Mouse (Mus musculus): ENCODE data around the gene Unc5a. TPM values are rescaled to one million over a fixed set of nuclear protein-coding genes. Genes with fewer than 3 reads are reported as not detected.

Gene Unc5a
- total RNA-seq, 1 experiment: 0.31 TPM

GRCm38 (mm10) chr13:54926654-54927053 is 22.6 kb upstream of the Unc5a start:
- Histone ChIP-seq H3K9ac (ENCODE audit: insufficient read depth, low read depth, low read length, poor library complexity, severe bottlenecking) (no peak overlapping the region), H3K36me3 (ENCODE audit: control insufficient read depth, insufficient read depth, low read length, poor library complexity, severe bottlenecking) (no peaks in the 10 kb centered on the region), H3K9me3 (ENCODE audit: control insufficient read depth, insufficient read depth, low read depth, low read length) (no peaks in the 10 kb centered on the region), H3K4me3 (ENCODE audit: insufficient read depth in 1 of 2, low read depth in 1 of 2, low read length in 2 of 2, poor library complexity in 1 of 2, severe bottlenecking in 1 of 2) (no peak overlapping the region), H3K4me1 (ENCODE audit: control insufficient read depth in 2 of 2, insufficient read depth in 2 of 2, low read length in 2 of 2, poor library complexity in 1 of 2) (peaks cover 0 to 6% of the 10 kb centered on the region in 2 experiments; a peak in 1 of 4 replicates), H3K27ac (ENCODE audit: insufficient read depth, low read depth, low read length, poor library complexity, severe bottlenecking) (no peak overlapping the region)
- in situ Hi-C loops (cut with MboI; ENCODE audit: low sequenced_read_pairs in 2 of 2, unreplicated experiment in 2 of 2): no loop called here
- no peak for DNase-seq (ENCODE audit: low read depth, low spot score)
- TF ChIP-seq ZC3H11A (IDR thresholded peaks at IDR 0.05; ENCODE audit: borderline replicate concordance, low read depth, low read length) (no peak), CHD2 (IDR thresholded peaks at IDR 0.05; ENCODE audit: low read depth, low read length) (no peak), MAFK (IDR thresholded peaks at IDR 0.05; ENCODE audit: insufficient read depth, low read depth, low read length) (no peak)

GRCm38 (mm10) chr13:54930123-54930522 is 19.1 kb upstream of the Unc5a start:
- in situ Hi-C loops (cut with MboI; ENCODE audit: low sequenced_read_pairs in 2 of 2, unreplicated experiment in 2 of 2): no loop called here
- no peaks in the 10 kb centered on the region for H3K36me3 ChIP-seq (ENCODE audit: control insufficient read depth, insufficient read depth, low read length, poor library complexity, severe bottlenecking)
- no peak overlapping the region for H3K4me3 ChIP-seq (ENCODE audit: insufficient read depth in 1 of 2, low read depth in 1 of 2, low read length in 2 of 2, poor library complexity in 1 of 2, severe bottlenecking in 1 of 2)
- no peak for TF ChIP-seq ZNF384 (IDR thresholded peaks at IDR 0.05; ENCODE audit: low read depth, low read length)
- no peak for TF ChIP-seq ZC3H11A (IDR thresholded peaks at IDR 0.05; ENCODE audit: borderline replicate concordance, low read depth, low read length)
- TF ChIP-seq MAFK (IDR thresholded peaks at IDR 0.05; ENCODE audit: insufficient read depth, low read depth, low read length): no peak
- no peak for TF ChIP-seq CHD2 (IDR thresholded peaks at IDR 0.05; ENCODE audit: low read depth, low read length)
- TF ChIP-seq HCFC1 (IDR thresholded peaks at IDR 0.05; ENCODE audit: borderline replicate concordance, insufficient read depth, low read length): no peak
- H3K4me1 ChIP-seq (ENCODE audit: control insufficient read depth in 2 of 2, insufficient read depth in 2 of 2, low read length in 2 of 2, poor library complexity in 1 of 2): no peaks in the 10 kb centered on the region
- no peaks in the 10 kb centered on the region for H3K9me3 ChIP-seq (ENCODE audit: control insufficient read depth, insufficient read depth, low read depth, low read length)
- H3K9ac ChIP-seq (ENCODE audit: insufficient read depth, low read depth, low read length, poor library complexity, severe bottlenecking): no peak overlapping the region
- DNase-seq (ENCODE audit: low read depth, low spot score): no peak
- H3K27ac ChIP-seq (ENCODE audit: insufficient read depth, low read depth, low read length, poor library complexity, severe bottlenecking): no peak overlapping the region

- Histone ChIP-seq H3K27ac (ENCODE audit: insufficient read depth, low read depth, low read length, poor library complexity, severe bottlenecking) (no peak overlapping the region), H3K9me3 (ENCODE audit: control insufficient read depth, insufficient read depth, low read depth, low read length) (no peaks in the 10 kb centered on the region), H3K4me3 (ENCODE audit: insufficient read depth in 1 of 2, low read depth in 1 of 2, low read length in 2 of 2, poor library complexity in 1 of 2, severe bottlenecking in 1 of 2) (no peak overlapping the region), H3K4me1 (ENCODE audit: control insufficient read depth in 2 of 2, insufficient read depth in 2 of 2, low read length in 2 of 2, poor library complexity in 1 of 2) (no peaks in the 10 kb centered on the region), H3K36me3 (ENCODE audit: control insufficient read depth, insufficient read depth, low read length, poor library complexity, severe bottlenecking) (no peaks in the 10 kb centered on the region), H3K9ac (ENCODE audit: insufficient read depth, low read depth, low read length, poor library complexity, severe bottlenecking) (no peak overlapping the region)
- in situ Hi-C loops (cut with MboI; ENCODE audit: low sequenced_read_pairs in 2 of 2, unreplicated experiment in 2 of 2): no loop called here
- no peak for DNase-seq (ENCODE audit: low read depth, low spot score)
- no peak for TF ChIP-seq MAFK (IDR thresholded peaks at IDR 0.05; ENCODE audit: insufficient read depth, low read depth, low read length)
- no peak for TF ChIP-seq CHD2 (IDR thresholded peaks at IDR 0.05; ENCODE audit: low read depth, low read length)
- no peak for TF ChIP-seq HCFC1 (IDR thresholded peaks at IDR 0.05; ENCODE audit: borderline replicate concordance, insufficient read depth, low read length)
- no peak for TF ChIP-seq ZNF384 (IDR thresholded peaks at IDR 0.05; ENCODE audit: low read depth, low read length)
- no peak for TF ChIP-seq ZC3H11A (IDR thresholded peaks at IDR 0.05; ENCODE audit: borderline replicate concordance, low read depth, low read length)
Observed at GRCm38 (mm10) chr13:54934873-54935272, 14.3 kb upstream of the Unc5a start.

GRCm38 (mm10) chr13:54936173-54936572 is 13.0 kb upstream of the Unc5a start:
- Histone ChIP-seq H3K36me3 (ENCODE audit: control insufficient read depth, insufficient read depth, low read length, poor library complexity, severe bottlenecking) (no peaks in the 10 kb centered on the region), H3K4me1 (ENCODE audit: control insufficient read depth in 2 of 2, insufficient read depth in 2 of 2, low read length in 2 of 2, poor library complexity in 1 of 2) (no peaks in the 10 kb centered on the region), H3K4me3 (ENCODE audit: insufficient read depth in 1 of 2, low read depth in 1 of 2, low read length in 2 of 2, poor library complexity in 1 of 2, severe bottlenecking in 1 of 2) (no peak overlapping the region), H3K9ac (ENCODE audit: insufficient read depth, low read depth, low read length, poor library complexity, severe bottlenecking) (no peak overlapping the region), H3K27ac (ENCODE audit: insufficient read depth, low read depth, low read length, poor library complexity, severe bottlenecking) (no peak overlapping the region), H3K9me3 (ENCODE audit: control insufficient read depth, insufficient read depth, low read depth, low read length) (no peaks in the 10 kb centered on the region)
- in situ Hi-C loops (cut with MboI; ENCODE audit: low sequenced_read_pairs in 2 of 2, unreplicated experiment in 2 of 2): no loop called here
- TF ChIP-seq CHD2 (IDR thresholded peaks at IDR 0.05; ENCODE audit: low read depth, low read length) (no peak), ZNF384 (IDR thresholded peaks at IDR 0.05; ENCODE audit: low read depth, low read length) (no peak), HCFC1 (IDR thresholded peaks at IDR 0.05; ENCODE audit: borderline replicate concordance, insufficient read depth, low read length) (no peak), ZC3H11A (IDR thresholded peaks at IDR 0.05; ENCODE audit: borderline replicate concordance, low read depth, low read length) (no peak), MAFK (IDR thresholded peaks at IDR 0.05; ENCODE audit: insufficient read depth, low read depth, low read length) (no peak)
- DNase-seq (ENCODE audit: low read depth, low spot score): no peak

GRCm38 (mm10) chr13:54937885-54938284 is 11.3 kb upstream of the Unc5a start:
- H3K36me3 ChIP-seq (ENCODE audit: control insufficient read depth, insufficient read depth, low read length, poor library complexity, severe bottlenecking): no peaks in the 10 kb centered on the region
- no peak overlapping the region for H3K4me3 ChIP-seq (ENCODE audit: insufficient read depth in 1 of 2, low read depth in 1 of 2, low read length in 2 of 2, poor library complexity in 1 of 2, severe bottlenecking in 1 of 2)
- no peak for DNase-seq (ENCODE audit: low read depth, low spot score)
- no peak for TF ChIP-seq ZNF384 (IDR thresholded peaks at IDR 0.05; ENCODE audit: low read depth, low read length)
- TF ChIP-seq CHD2 (IDR thresholded peaks at IDR 0.05; ENCODE audit: low read depth, low read length): no peak
- no peak for TF ChIP-seq MAFK (IDR thresholded peaks at IDR 0.05; ENCODE audit: insufficient read depth, low read depth, low read length)
- no peak for TF ChIP-seq ZC3H11A (IDR thresholded peaks at IDR 0.05; ENCODE audit: borderline replicate concordance, low read depth, low read length)
- no peak for TF ChIP-seq HCFC1 (IDR thresholded peaks at IDR 0.05; ENCODE audit: borderline replicate concordance, insufficient read depth, low read length)
- H3K27ac ChIP-seq (ENCODE audit: insufficient read depth, low read depth, low read length, poor library complexity, severe bottlenecking): no peak overlapping the region
- no peaks in the 10 kb centered on the region for H3K4me1 ChIP-seq (ENCODE audit: control insufficient read depth in 2 of 2, insufficient read depth in 2 of 2, low read length in 2 of 2, poor library complexity in 1 of 2)
- in situ Hi-C loops (cut with MboI; ENCODE audit: low sequenced_read_pairs in 2 of 2, unreplicated experiment in 2 of 2): no loop called here
- H3K9ac ChIP-seq (ENCODE audit: insufficient read depth, low read depth, low read length, poor library complexity, severe bottlenecking): no peak overlapping the region
- H3K9me3 ChIP-seq (ENCODE audit: control insufficient read depth, insufficient read depth, low read depth, low read length): no peaks in the 10 kb centered on the region
